ENCODE assay signal across 28 mouse cellular contexts in genomic region chr5:114972201-114972600, GRCm38 (mm10). TPM values are rescaled to one million over a fixed set of nuclear protein-coding genes. Genes with fewer than 3 reads are reported as not detected.
DNase-seq lines count a peak whose midpoint lies in the region; ATAC-seq and TF ChIP-seq lines count a peak whose summit lies in the region.
"Had no signal": no experiment of that assay in that cellular context is flagged by ENCODE, and none has a peak within 500 bp of the region (broad histone marks: within the 10 kb centered on the region; RNA-seq: fewer than 3 reads in every experiment).

No protein-coding gene starts in this region.

- H3K4me1 ChIP-seq in kidney, embryonic 15.5 days = peaks cover 38% of the 10 kb centered on the region
- H3K4me1 ChIP-seq in ES-Bruce4 (ENCODE audit: control insufficient read depth, insufficient read depth, low read length) = peaks cover 3% of the 10 kb centered on the region
- 0 out of 2 replicates have a peak, but pooled peaks cover 5% of the 10 kb centered on the region for H3K4me1 ChIP-seq in stomach, embryonic 15.5 days
- no peaks in the 10 kb centered on the region for H3K4me1 ChIP-seq in midbrain, postnatal 0 days (ENCODE audit: insufficient read depth, low read length)
- no peaks in the 10 kb centered on the region for H3K4me1 ChIP-seq in hindbrain, embryonic 14.5 days (replicated peaks; ENCODE audit: control insufficient read depth, insufficient read depth, low read length)
- H3K4me1 ChIP-seq: hindbrain, embryonic 15.5 days had no signal

- no peak overlapping the region for H3K9ac ChIP-seq in kidney, embryonic 15.5 days
- 0 out of 2 replicates have a peak overlapping the region, but pooled peaks have one; percentile 29 for H3K9ac ChIP-seq in ES-Bruce4 (ENCODE audit: low read depth, poor library complexity, severe bottlenecking)
- no peak overlapping the region for H3K9ac ChIP-seq in stomach, embryonic 15.5 days
- H3K9ac ChIP-seq in midbrain, postnatal 0 days (replicated peaks; ENCODE audit: low read length, poor library complexity, severe bottlenecking) = no peak overlapping the region
- H3K9ac ChIP-seq in hindbrain, embryonic 14.5 days = no peak overlapping the region
- H3K9ac ChIP-seq: forebrain, postnatal 0 days; heart, embryonic 12.5 days; hindbrain, embryonic 15.5 days; liver, embryonic 13.5 days; midbrain, embryonic 12.5 days; neural tube, embryonic 12.5 days had no signal

- DNase-seq in kidney, adult 9 months = no peak
- DNase-seq in ZHBTc4 (ENCODE audit: low read depth, low spot score) = peak; percentile 88
- no peak for DNase-seq in midbrain, postnatal 0 days (ENCODE audit: low spot score)
- DNase-seq in hindbrain, embryonic 14.5 days (ENCODE audit: low spot score) = no peak
- DNase-seq: adrenal gland, postnatal 25 days; cerebellum, adult 11-12 months; cerebellum, postnatal 14 days; forebrain, postnatal 0 days; kidney, postnatal 14 days; left cerebral cortex, postnatal 4 days; liver, embryonic 13.5 days; right cerebral cortex, postnatal 4 days; thymus, postnatal 36 days had no signal

- no peaks in the 10 kb centered on the region for H3K36me3 ChIP-seq in kidney, embryonic 15.5 days
- H3K36me3 ChIP-seq in ES-Bruce4 (ENCODE audit: control insufficient read depth, insufficient read depth, low read length, poor library complexity, severe bottlenecking) = no peaks in the 10 kb centered on the region
- no peaks in the 10 kb centered on the region for H3K36me3 ChIP-seq in stomach, embryonic 15.5 days
- no peaks in the 10 kb centered on the region for H3K36me3 ChIP-seq in midbrain, postnatal 0 days (ENCODE audit: insufficient read depth, low read length)
- H3K36me3 ChIP-seq in hindbrain, embryonic 14.5 days (replicated peaks; ENCODE audit: control insufficient read depth, insufficient read depth) = no peaks in the 10 kb centered on the region
- H3K36me3 ChIP-seq: heart, embryonic 12.5 days; hindbrain, embryonic 15.5 days; liver, embryonic 13.5 days; midbrain, embryonic 12.5 days; neural tube, embryonic 12.5 days had no signal

- H3K27me3 ChIP-seq in kidney, embryonic 15.5 days = 0 out of 2 replicates have a peak, but pooled peaks cover 4% of the 10 kb centered on the region
- H3K27me3 ChIP-seq in ES-Bruce4 (ENCODE audit: control insufficient read depth, insufficient read depth, low read length, poor library complexity, severe bottlenecking) = no peaks in the 10 kb centered on the region
- H3K27me3 ChIP-seq in stomach, embryonic 15.5 days (replicated peaks) = no peaks in the 10 kb centered on the region
- H3K27me3 ChIP-seq in midbrain, postnatal 0 days (ENCODE audit: insufficient read depth, low read length) = no peaks in the 10 kb centered on the region
- H3K27me3 ChIP-seq in hindbrain, embryonic 14.5 days (ENCODE audit: control insufficient read depth, insufficient read depth, low read length) = peaks cover 12% of the 10 kb centered on the region; the same call in 1 of the 2 replicates
- H3K27me3 ChIP-seq: Patski had no signal

- ATAC-seq in kidney, embryonic 15.5 days (replicated peaks; ENCODE audit: low FRiP score) = no peak
- no peak for ATAC-seq in stomach, embryonic 15.5 days (ENCODE audit: insufficient read depth, low FRiP score, low read depth)
- ATAC-seq in midbrain, postnatal 0 days (ENCODE audit: low FRiP score) = no peak
- ATAC-seq in hindbrain, embryonic 14.5 days (ENCODE audit: low FRiP score) = no peak
- ATAC-seq: forebrain, postnatal 0 days; lung, postnatal 0 days; Patski had no signal

- H3K27ac ChIP-seq in kidney, embryonic 15.5 days = no peak overlapping the region
- no peak overlapping the region; the same call in 1 of the 2 replicates for H3K27ac ChIP-seq in ES-Bruce4 (ENCODE audit: insufficient read depth, low read length)
- H3K27ac ChIP-seq in stomach, embryonic 15.5 days = no peak overlapping the region
- no peak overlapping the region for H3K27ac ChIP-seq in midbrain, postnatal 0 days (ENCODE audit: low read depth, low read length)
- no peak overlapping the region for H3K27ac ChIP-seq in hindbrain, embryonic 14.5 days
- H3K27ac ChIP-seq: hindbrain, embryonic 15.5 days; midbrain, embryonic 12.5 days; neural tube, embryonic 12.5 days had no signal

- TF ChIP-seq POLR2A in ES-Bruce4 (IDR thresholded peaks at IDR 0.05; ENCODE audit: insufficient read depth, low read length) = no peak

- WGBS in kidney, embryonic 15.5 days = 77% methylated on average over 9 of the region's 9 CpGs
- 67% methylated on average over 9 of the region's 9 CpGs for WGBS in stomach, embryonic 15.5 days
- 85% methylated on average over 9 of the region's 9 CpGs for WGBS in midbrain, postnatal 0 days
- WGBS in hindbrain, embryonic 14.5 days = 81% methylated on average over 9 of the region's 9 CpGs

- no peak for TF ChIP-seq CTCF in ES-Bruce4 (IDR thresholded peaks at IDR 0.05; ENCODE audit: low read depth, low read length)
- no peak for TF ChIP-seq CTCF in midbrain, postnatal 0 days (IDR thresholded peaks at IDR 0.05)

- H3K4me3 ChIP-seq in kidney, embryonic 15.5 days (replicated peaks) = peak overlapping the region; percentile 49
- peak overlapping the region; percentile 40 for H3K4me3 ChIP-seq in ES-Bruce4 (ENCODE audit: low read depth, low read length)
- peak overlapping the region; percentile 46; the same call in 1 of the 2 replicates for H3K4me3 ChIP-seq in stomach, embryonic 15.5 days (replicated peaks)
- H3K4me3 ChIP-seq in midbrain, postnatal 0 days (ENCODE audit: low read depth, low read length) = no peak overlapping the region
- H3K4me3 ChIP-seq in hindbrain, embryonic 14.5 days (replicated peaks; ENCODE audit: low read length) = no peak overlapping the region
- H3K4me3 ChIP-seq: heart, embryonic 12.5 days; hindbrain, embryonic 15.5 days; midbrain, embryonic 12.5 days; neural tube, embryonic 12.5 days had no signal

- H3K9me3 ChIP-seq in kidney, embryonic 15.5 days (replicated peaks) = no peaks in the 10 kb centered on the region
- no peaks in the 10 kb centered on the region for H3K9me3 ChIP-seq in ES-Bruce4 (replicated peaks; ENCODE audit: control insufficient read depth, insufficient read depth, low read length, poor library complexity, severe bottlenecking)
- H3K9me3 ChIP-seq in stomach, embryonic 15.5 days = no peaks in the 10 kb centered on the region
- H3K9me3 ChIP-seq in midbrain, postnatal 0 days (ENCODE audit: low read length) = no peaks in the 10 kb centered on the region
- H3K9me3 ChIP-seq in hindbrain, embryonic 14.5 days (ENCODE audit: control insufficient read depth, low read length) = no peaks in the 10 kb centered on the region
- H3K9me3 ChIP-seq: heart, embryonic 12.5 days; hindbrain, embryonic 15.5 days; liver, embryonic 13.5 days; midbrain, embryonic 12.5 days; neural tube, embryonic 12.5 days had no signal

- no peak for TF ChIP-seq EP300 in ES-Bruce4 (IDR thresholded peaks at IDR 0.05; ENCODE audit: insufficient read depth, low read depth, low read length)

- H3K4me2 ChIP-seq in kidney, embryonic 15.5 days = peak overlapping the region; percentile 54
- H3K4me2 ChIP-seq in stomach, embryonic 15.5 days = peak overlapping the region; percentile 27
- no peak overlapping the region for H3K4me2 ChIP-seq in midbrain, postnatal 0 days (ENCODE audit: low read depth, low read length, poor library complexity, severe bottlenecking)
- no peak overlapping the region for H3K4me2 ChIP-seq in hindbrain, embryonic 14.5 days (replicated peaks)
- H3K4me2 ChIP-seq: heart, embryonic 12.5 days; hindbrain, embryonic 15.5 days; midbrain, embryonic 12.5 days; neural tube, embryonic 12.5 days had no signal

RNA-seq across cellular contexts. Expression of gene Hnf1a, which starts 1.3 kb away (rescaled TPM):
- polyA plus RNA-seq in kidney, embryonic 15.5 days (2015; fragmentation: Nextera tagmentation; extraction: Ambion mirVana) = 12.0 and 13.9 TPM in 2 replicates
- polyA plus RNA-seq in ES-Bruce4 (2011; ENCODE audit: insufficient read depth, insufficient read length, low read depth, missing spikeins) = 1.3 and 1.9 TPM in 2 replicates
- polyA plus RNA-seq in stomach, embryonic 15.5 days (2015; fragmentation: Nextera tagmentation; extraction: Ambion mirVana) = 11.2 and 16.2 TPM in 2 replicates
- total RNA-seq in midbrain, postnatal 0 days (2014; rRNA removed) = not detected in 2 replicates
- 0.05 and 0.06 TPM in 2 replicates for polyA plus RNA-seq in midbrain, postnatal 0 days (2015; fragmentation: Nextera tagmentation; extraction: Ambion mirVana)
- 0.07 TPM in 1 of 2 replicates, not detected in the other for polyA plus RNA-seq in hindbrain, embryonic 14.5 days (2014; fragmentation: Nextera tagmentation; extraction: Ambion mirVana)
- total RNA-seq: adrenal gland, postnatal 25 days; CH12.LX; forebrain, postnatal 0 days; gastrocnemius, adult 18-20 months; granulocyte monocyte progenitor cell, adult 5-6 weeks; heart, postnatal 25 days; layer of hippocampus, adult 8-10 months; left cerebral cortex, postnatal 4 days; megakaryocyte progenitor cell, adult 5-6 weeks had no signal
- polyA plus RNA-seq: forebrain, postnatal 0 days; lung, postnatal 0 days had no signal

RNA-seq across cellular contexts. Expression of gene 2210016L21Rik, which starts 30.2 kb away (rescaled TPM):
- polyA plus RNA-seq in kidney, embryonic 15.5 days (2015; fragmentation: Nextera tagmentation; extraction: Ambion mirVana) = 62.8 and 68.0 TPM in 2 replicates
- polyA plus RNA-seq in ES-Bruce4 (2011; ENCODE audit: insufficient read depth, insufficient read length, low read depth, missing spikeins) = 21.7 and 22.8 TPM in 2 replicates
- polyA plus RNA-seq in stomach, embryonic 15.5 days (2015; fragmentation: Nextera tagmentation; extraction: Ambion mirVana) = 52.4 and 57.4 TPM in 2 replicates
- total RNA-seq in midbrain, postnatal 0 days (2014; rRNA removed) = 62.9 and 71.3 TPM in 2 replicates
- polyA plus RNA-seq in midbrain, postnatal 0 days (2015; fragmentation: Nextera tagmentation; extraction: Ambion mirVana) = 189 and 225 TPM in 2 replicates
- polyA plus RNA-seq in hindbrain, embryonic 14.5 days (2014; fragmentation: Nextera tagmentation; extraction: Ambion mirVana) = 126 and 135 TPM in 2 replicates

RNA-seq across cellular contexts. Expression of gene Sppl3, which starts 38.7 kb away (rescaled TPM):
- 13.6 and 14.8 TPM in 2 replicates for polyA plus RNA-seq in kidney, embryonic 15.5 days (2015; fragmentation: Nextera tagmentation; extraction: Ambion mirVana)
- 69.2 and 80.9 TPM in 2 replicates for polyA plus RNA-seq in ES-Bruce4 (2011; ENCODE audit: insufficient read depth, insufficient read length, low read depth, missing spikeins)
- 31.5 and 34.2 TPM in 2 replicates for polyA plus RNA-seq in stomach, embryonic 15.5 days (2015; fragmentation: Nextera tagmentation; extraction: Ambion mirVana)
- total RNA-seq in midbrain, postnatal 0 days (2014; rRNA removed) = 153 TPM in 2 replicates
- polyA plus RNA-seq in midbrain, postnatal 0 days (2015; fragmentation: Nextera tagmentation; extraction: Ambion mirVana) = 34.9 and 37.1 TPM in 2 replicates
- 30.1 and 31.5 TPM in 2 replicates for polyA plus RNA-seq in hindbrain, embryonic 14.5 days (2014; fragmentation: Nextera tagmentation; extraction: Ambion mirVana)

RNA-seq across cellular contexts. Expression of gene Oasl1, which starts 49.2 kb away (rescaled TPM):
- 1.6 and 2.0 TPM in 2 replicates for polyA plus RNA-seq in kidney, embryonic 15.5 days (2015; fragmentation: Nextera tagmentation; extraction: Ambion mirVana)
- polyA plus RNA-seq in ES-Bruce4 (2011; ENCODE audit: insufficient read depth, insufficient read length, low read depth, missing spikeins) = not detected in 2 replicates
- polyA plus RNA-seq in stomach, embryonic 15.5 days (2015; fragmentation: Nextera tagmentation; extraction: Ambion mirVana) = 0.90 and 1.2 TPM in 2 replicates
- 0.24 and 3.8 TPM in 2 replicates for total RNA-seq in midbrain, postnatal 0 days (2014; rRNA removed)
- polyA plus RNA-seq in midbrain, postnatal 0 days (2015; fragmentation: Nextera tagmentation; extraction: Ambion mirVana) = 0.32 and 0.79 TPM in 2 replicates
- polyA plus RNA-seq in hindbrain, embryonic 14.5 days (2014; fragmentation: Nextera tagmentation; extraction: Ambion mirVana) = 0.13 and 0.25 TPM in 2 replicates
- total RNA-seq: CH12.LX; left cerebral cortex, postnatal 4 days had no signal

Comparison
In these comparisons a context has a peak if more than half of its experiments do, and no peak if none do; other contexts are left out.
1. H3K4me2 ChIP-seq: peak in kidney, embryonic 15.5 days (single experiment) and stomach, embryonic 15.5 days (single experiment); none in midbrain, postnatal 0 days (single experiment) and hindbrain, embryonic 14.5 days (single experiment).
2. H3K4me3 ChIP-seq: peak in kidney, embryonic 15.5 days (single experiment), ES-Bruce4 (single experiment) and stomach, embryonic 15.5 days (single experiment); none in midbrain, postnatal 0 days (single experiment) and hindbrain, embryonic 14.5 days (single experiment).